In the genomic region with DNA sequence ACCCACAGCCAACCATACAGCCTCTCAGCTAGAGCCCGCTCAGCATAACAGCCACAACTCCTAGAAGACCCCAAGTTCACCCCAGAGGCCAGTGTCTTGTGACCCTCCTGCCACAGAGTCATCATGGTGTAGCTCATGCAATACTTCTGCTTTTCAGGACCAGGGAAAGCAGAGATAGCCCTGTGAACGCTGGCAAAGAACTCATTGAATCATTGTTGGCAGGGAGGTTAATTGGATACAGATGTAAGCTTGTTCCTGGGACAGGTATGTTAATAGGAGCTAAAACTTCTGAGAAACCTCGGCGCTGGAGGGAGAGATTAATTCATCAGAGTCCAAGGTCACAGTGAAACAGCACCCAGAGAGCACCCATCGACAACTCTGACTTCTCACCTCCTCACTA, we compare ENCODE assay signal across 18 mouse cellular contexts. TPM values are rescaled to one million over a fixed set of nuclear protein-coding genes. Genes with fewer than 3 reads are reported as not detected.
DNase-seq lines count a peak whose midpoint lies in the region; ATAC-seq and TF ChIP-seq lines count a peak whose summit lies in the region.
"Had no signal": no experiment of that assay in that cellular context is flagged by ENCODE, and none has a peak within 500 bp of the region (broad histone marks: within the 10 kb centered on the region; RNA-seq: fewer than 3 reads in every experiment).

No protein-coding gene starts in this region.

- ATAC-seq in lung, embryonic 14.5 days (ENCODE audit: insufficient read depth), result no peak
- ATAC-seq in embryonic facial prominence, embryonic 11.5 days (replicated peaks; ENCODE audit: insufficient number of reproducible peaks, low FRiP score, low TSS enrichment, low read depth), result no peak
- ATAC-seq: intestine, embryonic 16.5 days had no signal

- no peak overlapping the region for H3K27ac ChIP-seq in lung, embryonic 14.5 days (ENCODE audit: low read depth)
- H3K27ac ChIP-seq in embryonic facial prominence, embryonic 11.5 days (replicated peaks; ENCODE audit: low read depth, low read length), result no peak overlapping the region
- H3K27ac ChIP-seq: hindbrain, embryonic 12.5 days; kidney, postnatal 0 days; limb, embryonic 15.5 days; liver, embryonic 14.5 days; neural tube, embryonic 13.5 days; stomach, postnatal 0 days had no signal

- H3K4me1 ChIP-seq in lung, embryonic 14.5 days (ENCODE audit: insufficient read depth), result no peaks in the 10 kb centered on the region; the same call in 1 of the 2 replicates
- H3K4me1 ChIP-seq in embryonic facial prominence, embryonic 11.5 days (ENCODE audit: control insufficient read depth, insufficient read depth, low read length), result no peaks in the 10 kb centered on the region

- DNase-seq in lung, embryonic 14.5 days, result peak; percentile 17
- DNase-seq in lung, postnatal 14 days, result no peak
- peak; percentile 36 for DNase-seq in adipocyte (ENCODE audit: low spot score)
- peak; percentile 78 for DNase-seq in embryonic facial prominence, embryonic 11.5 days (ENCODE audit: low spot score)
- DNase-seq in mesoderm, embryonic 11.5 days (ENCODE audit: low read depth, low spot score), result peak; percentile 68
- DNase-seq in thymus, postnatal 4 days, result no peak
- DNase-seq in thymus, postnatal 36 days, result no peak
- no peak for DNase-seq in layer of hippocampus, adult 9-11 months
- DNase-seq: gastrocnemius, postnatal 25 days had no signal

- TF ChIP-seq CTCF in lung, embryonic 14.5 days (IDR thresholded peaks at IDR 0.05; ENCODE audit: low read depth), result no peak

- 26% methylated on average over 5 of the region's 5 CpGs for WGBS in lung, embryonic 14.5 days
- WGBS in embryonic facial prominence, embryonic 11.5 days, result 12% methylated on average over 5 of the region's 5 CpGs

- H3K36me3 ChIP-seq in lung, embryonic 14.5 days (ENCODE audit: insufficient read depth), result no peaks in the 10 kb centered on the region
- no peaks in the 10 kb centered on the region for H3K36me3 ChIP-seq in embryonic facial prominence, embryonic 11.5 days (replicated peaks; ENCODE audit: control insufficient read depth, insufficient read depth, low read depth, low read length)
- H3K36me3 ChIP-seq: heart, embryonic 12.5 days; hindbrain, embryonic 12.5 days; limb, embryonic 15.5 days; midbrain, embryonic 12.5 days; neural tube, embryonic 13.5 days had no signal

- H3K4me2 ChIP-seq in lung, embryonic 14.5 days, result no peak overlapping the region
- no peak overlapping the region for H3K4me2 ChIP-seq in embryonic facial prominence, embryonic 11.5 days (ENCODE audit: low read depth, low read length)
- H3K4me2 ChIP-seq: heart, embryonic 12.5 days; hindbrain, embryonic 12.5 days; limb, embryonic 15.5 days; midbrain, embryonic 12.5 days; neural tube, embryonic 13.5 days had no signal

- 0 out of 2 replicates have a peak, but pooled peaks cover 3% of the 10 kb centered on the region for H3K27me3 ChIP-seq in lung, embryonic 14.5 days (ENCODE audit: insufficient read depth, low read length)
- H3K27me3 ChIP-seq in embryonic facial prominence, embryonic 11.5 days (ENCODE audit: control insufficient read depth, insufficient read depth, low read length), result peaks cover 3% of the 10 kb centered on the region

- H3K9me3 ChIP-seq in lung, embryonic 14.5 days (ENCODE audit: low read depth, low read length), result no peaks in the 10 kb centered on the region
- no peaks in the 10 kb centered on the region for H3K9me3 ChIP-seq in embryonic facial prominence, embryonic 11.5 days (replicated peaks; ENCODE audit: control insufficient read depth, low read length)
- H3K9me3 ChIP-seq: heart, embryonic 12.5 days; hindbrain, embryonic 12.5 days; limb, embryonic 15.5 days; midbrain, embryonic 12.5 days; neural tube, embryonic 13.5 days had no signal

- no peak overlapping the region for H3K4me3 ChIP-seq in lung, embryonic 14.5 days (ENCODE audit: low read depth, low read length)
- H3K4me3 ChIP-seq in embryonic facial prominence, embryonic 11.5 days (ENCODE audit: low read depth, low read length), result no peak overlapping the region
- H3K4me3 ChIP-seq: heart, embryonic 12.5 days; hindbrain, embryonic 12.5 days; limb, embryonic 15.5 days; midbrain, embryonic 12.5 days; neural tube, embryonic 13.5 days had no signal

- no peak overlapping the region for H3K9ac ChIP-seq in lung, embryonic 14.5 days
- H3K9ac ChIP-seq in embryonic facial prominence, embryonic 11.5 days (replicated peaks; ENCODE audit: low read length), result no peak overlapping the region
- H3K9ac ChIP-seq: heart, embryonic 12.5 days; hindbrain, embryonic 12.5 days; limb, embryonic 15.5 days; liver, embryonic 14.5 days; midbrain, embryonic 12.5 days; neural tube, embryonic 13.5 days had no signal

RNA-seq across cellular contexts. Expression of a gene that starts 36.0 kb away (rescaled TPM):
- polyA plus RNA-seq in lung, embryonic 14.5 days (2014; fragmentation: Nextera tagmentation; extraction: Ambion mirVana), result 2.5 and 3.4 TPM in 2 replicates
- 0.98 and 1.3 TPM in 2 replicates for polyA plus RNA-seq in embryonic facial prominence, embryonic 11.5 days (2014; fragmentation: Nextera tagmentation; extraction: Ambion mirVana)

RNA-seq across cellular contexts. Expression of a gene that starts 48.2 kb away (rescaled TPM):
- 3.3 and 4.7 TPM in 2 replicates for polyA plus RNA-seq in lung, embryonic 14.5 days (2014; fragmentation: Nextera tagmentation; extraction: Ambion mirVana)
- polyA plus RNA-seq in embryonic facial prominence, embryonic 11.5 days (2014; fragmentation: Nextera tagmentation; extraction: Ambion mirVana), result 2.2 and 2.7 TPM in 2 replicates

Comparison
In these comparisons a context has a peak if more than half of its experiments do, and no peak if none do; other contexts are left out.
1. DNase-seq: peak in lung, embryonic 14.5 days (single experiment), adipocyte (single experiment), embryonic facial prominence, embryonic 11.5 days (single experiment) and mesoderm, embryonic 11.5 days (single experiment); none in lung, postnatal 14 days (single experiment), thymus, postnatal 4 days (single experiment), thymus, postnatal 36 days (0 of 2) and layer of hippocampus, adult 9-11 months (single experiment).